Mouse (Mus musculus): Measurements from ENCODE around the gene Ccdc57.

The Ccdc57 gene

DNA sequence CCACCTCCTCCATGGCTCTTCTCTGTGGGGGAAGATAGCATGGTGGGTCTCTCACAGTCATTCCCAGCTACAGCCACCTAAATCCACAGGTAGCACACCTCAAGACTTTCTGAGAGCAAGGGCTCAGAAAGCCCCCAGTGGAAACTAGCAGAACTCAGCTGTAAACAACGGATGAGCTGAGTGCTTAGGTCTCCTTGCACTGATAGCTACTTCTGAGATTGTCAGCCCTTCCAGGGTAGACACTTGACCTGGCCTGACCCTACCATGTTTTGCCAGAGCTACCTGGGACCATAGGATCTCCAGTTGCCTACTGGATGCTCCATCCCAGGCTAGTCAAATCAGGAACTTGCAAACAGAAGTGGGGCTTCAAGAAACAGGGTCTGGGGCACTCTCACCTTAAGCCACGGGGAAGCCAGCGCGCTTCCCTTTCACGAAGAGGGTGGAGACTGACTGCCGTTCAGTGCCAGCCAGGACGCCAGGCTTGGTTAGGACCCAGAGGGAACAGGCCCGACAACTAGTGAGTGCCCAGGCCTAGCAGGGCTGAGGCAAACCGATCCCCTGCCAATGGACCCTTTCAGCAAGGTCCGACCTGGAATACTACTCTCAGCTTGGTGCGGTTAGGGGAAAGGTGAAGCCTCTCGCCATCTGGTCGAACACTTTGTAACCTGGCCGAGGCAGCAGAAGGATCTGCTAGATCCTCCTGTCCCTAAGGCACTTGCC is 109.7 kb downstream of the Ccdc57 start:
- DNase-seq (ENCODE audit: low spot score in 2 of 2) = no peak

DNA sequence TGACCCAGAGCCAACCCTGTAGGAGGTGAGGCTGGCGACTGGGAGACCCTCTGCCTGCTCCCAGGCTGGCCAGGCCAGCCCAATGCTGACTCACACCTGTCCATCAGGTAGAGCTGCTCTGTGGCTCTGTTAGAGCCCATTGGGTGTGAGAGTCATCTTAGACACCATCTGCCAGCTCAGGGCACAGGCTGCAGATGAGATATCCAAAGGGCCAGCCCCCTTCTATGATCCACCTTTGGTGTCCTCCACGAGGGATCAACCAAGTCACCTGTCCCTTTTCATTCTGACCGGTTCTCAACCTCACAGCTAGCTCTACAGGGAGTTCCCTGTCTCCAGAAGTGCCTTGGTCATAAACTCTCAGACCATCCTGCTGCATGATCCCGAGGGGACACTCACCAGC is 110.4 kb downstream of the Ccdc57 start:
- no peak for DNase-seq (ENCODE audit: low spot score in 2 of 2)

DNA sequence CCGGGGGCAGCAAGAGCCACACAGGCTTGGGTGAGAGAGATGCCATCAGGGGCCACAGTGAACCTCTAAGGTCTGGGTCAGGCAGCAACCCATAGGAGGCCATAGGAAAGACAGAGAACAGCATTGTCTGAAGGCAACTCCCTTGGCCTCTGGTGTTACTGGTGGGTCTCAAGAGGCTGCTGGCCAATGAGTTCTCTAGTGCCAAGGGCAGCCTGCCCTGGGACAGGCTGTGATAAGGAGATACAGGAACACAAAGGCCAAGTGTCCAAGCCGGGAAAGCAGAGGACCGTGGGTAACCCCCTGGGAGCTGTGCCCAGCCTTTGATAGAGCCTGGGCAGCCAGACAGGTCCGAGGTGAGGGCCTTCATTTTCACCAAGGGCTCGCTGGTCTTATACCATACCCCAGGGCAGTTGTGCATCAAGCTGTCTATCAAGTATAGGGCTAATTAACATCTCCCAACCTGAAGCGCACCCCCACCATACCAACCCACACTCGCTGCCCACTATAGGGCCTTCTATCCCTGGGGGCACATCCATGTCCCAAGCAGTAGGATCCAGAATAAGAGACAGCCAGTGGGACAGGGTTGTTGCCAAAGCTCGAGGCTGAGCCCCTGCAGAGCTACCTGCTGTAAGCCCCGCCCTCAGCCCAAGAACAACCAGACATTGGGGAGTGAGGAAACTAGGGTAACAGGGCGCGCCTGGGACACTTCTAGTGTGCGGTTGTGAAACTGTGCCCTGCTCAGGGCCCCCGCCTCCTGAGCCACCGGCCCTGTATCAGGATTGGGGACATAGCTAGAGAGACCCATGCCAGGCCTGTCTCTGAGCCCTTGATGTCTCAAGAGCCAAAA is 111.4 kb downstream of the Ccdc57 start:
- no peak for DNase-seq (ENCODE audit: low spot score in 2 of 2)

DNA sequence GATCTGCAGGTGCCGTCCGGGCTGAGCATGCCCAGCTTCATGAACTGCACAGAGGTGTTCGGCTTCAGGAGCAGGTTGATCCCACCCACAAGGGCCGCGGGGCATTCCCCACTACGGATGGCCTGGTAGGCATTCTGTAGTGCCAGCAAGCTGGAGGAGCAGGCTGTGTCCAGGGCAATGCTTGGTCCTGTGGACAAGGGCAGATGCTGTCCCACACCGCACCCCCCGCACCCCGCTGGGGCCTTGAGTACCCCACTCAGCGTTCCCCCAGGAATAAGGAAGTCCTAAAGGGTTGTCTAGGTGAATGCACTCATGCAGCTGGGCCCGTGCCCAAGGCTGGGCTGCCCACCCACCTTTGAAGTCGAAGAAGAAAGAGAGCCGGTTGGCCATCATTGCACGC is 112.1 kb downstream of the Ccdc57 start:
- no peak for DNase-seq (ENCODE audit: low spot score in 2 of 2)

DNA sequence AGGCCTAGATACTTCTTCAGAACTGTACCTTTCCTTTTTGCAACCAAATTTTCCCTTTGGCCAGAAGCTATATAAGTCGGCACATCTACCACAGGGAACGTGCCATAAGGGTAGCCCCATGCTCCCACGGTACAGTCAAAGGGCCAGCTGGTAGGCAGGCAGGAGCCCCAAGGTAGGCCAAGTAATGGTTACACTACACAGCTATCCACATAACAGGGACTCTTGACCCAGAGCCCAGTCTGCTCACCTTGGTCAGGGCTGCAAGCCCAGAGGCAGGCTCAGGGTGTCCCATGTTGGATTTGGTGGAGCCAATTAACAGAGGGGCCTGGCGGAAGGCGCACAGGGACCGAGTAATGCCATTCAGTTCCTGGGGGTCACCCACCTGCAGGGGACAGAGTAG is 113.1 kb downstream of the Ccdc57 start:
- no peak for DNase-seq (ENCODE audit: low spot score in 2 of 2)

DNA sequence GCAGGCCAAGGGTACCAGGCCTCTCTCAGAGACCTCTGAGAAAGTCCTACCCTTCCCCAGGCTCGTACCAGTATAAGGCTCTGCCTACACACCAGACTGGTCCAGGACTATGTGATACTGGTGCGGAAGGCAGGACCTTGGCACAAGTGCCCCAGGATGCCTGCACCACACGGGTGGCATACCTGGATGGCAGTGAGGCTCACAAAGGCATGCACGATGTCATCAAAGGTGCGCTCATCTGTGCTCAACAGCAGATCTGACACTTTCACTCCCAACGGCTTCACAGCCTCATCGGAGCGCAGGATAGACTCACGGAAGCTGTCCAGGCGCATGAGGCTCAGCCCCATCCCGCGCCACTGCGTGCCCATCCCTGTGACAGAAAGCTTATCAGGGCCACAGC is 114.4 kb downstream of the Ccdc57 start:
- no peak for DNase-seq (ENCODE audit: low spot score in 2 of 2)

DNA sequence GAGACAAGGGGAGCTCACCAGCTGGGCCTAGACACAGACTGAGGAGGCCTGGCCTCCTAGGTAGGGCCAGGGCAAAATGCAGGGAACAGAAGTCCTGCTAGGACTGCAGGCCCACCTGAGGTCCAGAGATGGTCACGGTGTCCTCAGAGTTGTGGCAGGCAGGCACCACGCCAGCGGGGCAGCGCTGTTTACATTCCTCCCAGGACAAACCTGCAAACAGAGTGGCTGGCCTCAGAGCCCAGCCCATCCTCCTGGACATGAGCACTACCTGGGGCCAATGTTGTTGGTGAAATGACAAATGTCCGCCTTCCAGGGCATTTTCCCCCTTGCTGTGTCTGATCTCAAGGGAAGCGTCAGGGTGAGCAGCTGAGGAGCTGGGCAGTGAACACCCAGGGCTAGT is 115.3 kb downstream of the Ccdc57 start:
- no peak for DNase-seq (ENCODE audit: low spot score in 2 of 2)

DNA sequence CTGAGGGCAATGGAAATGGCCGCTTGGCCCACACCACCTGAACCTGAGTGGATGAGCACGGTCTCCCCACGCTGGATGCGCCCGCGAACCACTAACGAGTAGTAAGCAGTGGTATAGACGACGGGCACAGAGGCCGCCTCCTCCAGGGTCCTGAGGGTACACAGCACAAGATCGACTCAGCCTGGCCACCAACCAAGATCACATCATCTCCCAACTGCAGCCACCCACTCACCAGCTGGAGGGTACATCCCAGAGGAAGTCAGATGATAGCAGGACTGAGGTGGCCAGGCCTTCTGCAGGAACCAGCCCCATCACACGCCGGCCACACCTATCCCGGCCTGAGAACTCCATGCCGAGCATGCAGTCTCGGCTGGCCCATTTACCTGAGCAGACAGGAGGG is 120.6 kb downstream of the Ccdc57 start:
- DNase-seq (ENCODE audit: low spot score in 2 of 2) = no peak

DNA sequence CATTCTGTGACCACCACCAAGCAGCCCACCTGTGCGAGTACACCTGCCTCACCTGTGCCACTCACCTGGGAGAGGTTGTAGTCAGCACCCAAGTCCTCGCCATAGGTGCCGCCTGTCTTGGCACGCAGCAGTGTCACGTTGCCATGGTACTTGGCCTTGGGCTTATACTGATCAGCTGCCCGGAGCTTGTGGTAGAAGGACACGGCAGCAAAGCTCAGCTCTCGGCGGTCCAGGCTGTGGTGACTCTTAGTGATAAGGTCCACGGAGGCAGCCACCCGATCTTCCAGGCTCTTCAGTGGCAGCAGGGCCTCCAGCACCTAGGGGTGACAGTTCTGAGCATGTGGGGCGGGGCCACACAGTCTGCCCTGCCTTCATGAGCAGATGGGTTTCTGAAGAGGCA is 124.7 kb downstream of the Ccdc57 start:
- no peak for DNase-seq (ENCODE audit: low spot score in 2 of 2)

DNA sequence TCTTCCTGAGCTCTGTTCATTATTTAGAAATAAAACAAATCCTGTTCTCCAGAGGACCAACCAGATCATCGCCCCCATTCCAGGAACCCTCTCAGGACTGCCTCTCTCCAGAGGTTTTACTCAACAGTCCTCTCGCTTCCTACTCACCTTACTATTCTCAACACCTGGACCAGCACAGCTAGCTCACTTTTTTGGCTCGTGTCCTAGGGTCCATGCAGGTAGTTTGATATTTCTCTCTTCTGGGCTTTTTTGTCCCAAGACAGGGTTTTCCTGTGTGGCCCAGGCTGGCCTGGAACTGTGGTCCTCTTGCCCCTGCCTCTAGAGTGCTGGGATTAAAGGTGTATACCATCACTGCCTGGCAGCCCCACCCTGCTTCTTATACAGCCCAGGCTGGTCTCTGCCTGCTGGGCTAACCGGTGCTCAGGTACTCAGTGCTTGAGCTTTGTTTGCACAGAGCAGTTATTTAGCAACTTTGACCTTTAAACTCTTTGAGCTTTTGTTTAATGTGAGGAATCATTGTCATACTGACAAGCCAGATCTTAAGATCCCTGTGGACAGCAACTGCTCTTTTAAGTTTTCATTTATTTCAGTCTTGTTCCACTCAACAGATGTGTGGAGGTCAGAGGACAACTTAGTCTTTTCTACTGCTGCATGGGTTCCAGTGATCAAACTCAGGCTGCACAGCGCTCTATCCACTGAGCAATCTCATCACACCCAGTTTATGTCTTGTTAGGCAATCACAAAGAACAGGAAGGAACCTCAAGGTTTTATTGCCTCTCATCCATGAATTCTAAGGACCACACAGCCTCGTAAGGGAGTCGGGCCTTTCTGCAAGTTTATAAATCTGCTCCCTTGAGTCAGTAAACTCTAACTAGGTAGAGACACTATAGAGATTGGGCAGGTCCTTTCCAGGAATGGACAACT is 127.0 kb downstream of the Ccdc57 start:
- no peak for DNase-seq (ENCODE audit: low spot score in 2 of 2)

DNA sequence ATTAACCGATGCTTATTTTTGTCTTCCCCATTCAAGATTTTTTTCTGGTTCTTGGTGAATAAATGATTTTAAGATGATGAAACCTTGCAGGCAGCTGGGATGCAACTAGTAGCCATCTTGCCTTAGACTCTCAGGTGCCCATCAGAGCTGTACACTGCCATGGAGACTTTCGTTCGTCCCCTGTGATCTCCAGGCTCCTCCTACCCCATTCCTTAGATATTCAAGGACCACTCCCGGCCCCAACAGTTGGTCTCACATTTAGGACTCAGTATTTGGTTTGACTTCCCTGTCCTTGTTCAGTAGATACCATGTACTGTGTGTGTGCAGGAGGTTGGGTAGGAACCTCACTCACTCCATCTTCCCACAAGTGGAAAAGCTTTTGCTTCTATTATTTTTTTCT is 127.9 kb downstream of the Ccdc57 start:
- DNase-seq (ENCODE audit: low spot score in 2 of 2) = no peak

DNA sequence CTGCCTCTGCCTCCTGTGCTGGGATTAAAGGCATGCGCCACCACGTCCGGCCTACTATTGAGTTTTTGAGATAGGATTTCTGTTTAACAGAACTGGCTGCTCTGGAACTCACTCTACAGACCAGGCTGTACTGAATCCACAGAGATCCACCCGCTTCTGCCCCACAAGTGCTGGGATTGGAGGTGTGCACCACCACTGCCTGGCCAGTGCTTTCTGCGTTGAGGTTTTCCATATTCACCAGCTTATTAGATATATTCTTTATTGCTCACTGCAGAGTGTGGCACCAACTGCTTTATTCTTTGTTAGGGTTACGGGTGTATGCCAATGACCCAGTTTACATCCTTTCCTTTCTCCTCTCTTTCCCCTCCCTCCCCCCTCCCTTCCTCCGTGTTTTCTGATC is 128.4 kb downstream of the Ccdc57 start:
- DNase-seq (ENCODE audit: low spot score in 2 of 2) = no peak

DNA sequence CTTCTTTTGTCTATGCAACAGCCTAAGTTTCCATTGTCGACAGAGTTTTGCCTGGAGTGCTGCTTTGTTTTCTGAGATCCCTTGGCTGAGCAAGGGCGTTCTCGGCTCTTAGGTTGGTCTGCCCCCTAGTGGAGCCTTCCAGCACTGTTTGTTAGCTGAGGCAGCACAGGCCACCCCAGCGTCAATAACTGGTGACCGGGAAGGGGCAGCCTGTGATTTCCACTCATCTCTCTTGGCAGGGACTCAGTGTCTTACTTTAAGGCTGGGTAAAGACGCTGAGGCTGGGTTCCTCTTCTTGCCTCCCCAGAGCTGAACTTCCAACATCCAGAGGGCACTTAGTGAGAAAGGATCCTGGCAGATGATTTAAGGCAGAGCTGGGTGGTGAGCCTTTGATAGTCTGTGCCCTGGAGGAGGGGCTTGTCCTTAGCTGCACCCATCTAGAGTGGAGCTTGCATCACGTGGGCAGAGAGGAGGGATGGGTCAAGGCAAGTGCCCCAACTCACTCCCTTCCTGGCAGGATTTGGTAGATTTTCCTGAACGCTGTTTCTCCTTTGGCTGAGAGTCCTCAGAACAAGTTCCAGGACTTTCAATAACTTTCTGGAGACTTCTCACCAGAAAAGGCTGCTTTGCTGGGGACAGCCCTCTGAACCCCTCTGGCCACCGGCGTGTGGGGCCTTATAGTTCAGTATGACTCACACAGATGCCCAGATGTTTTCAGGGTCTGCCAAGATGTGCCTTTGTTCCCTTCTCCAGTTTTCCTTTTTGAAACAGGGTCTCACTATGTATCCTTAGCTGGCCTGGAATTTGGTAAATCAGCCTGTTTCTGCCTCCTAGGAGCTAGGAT is 132.4 kb downstream of the Ccdc57 start:
- peak; percentile 85 to 86 for DNase-seq (ENCODE audit: low spot score in 2 of 2)

DNA sequence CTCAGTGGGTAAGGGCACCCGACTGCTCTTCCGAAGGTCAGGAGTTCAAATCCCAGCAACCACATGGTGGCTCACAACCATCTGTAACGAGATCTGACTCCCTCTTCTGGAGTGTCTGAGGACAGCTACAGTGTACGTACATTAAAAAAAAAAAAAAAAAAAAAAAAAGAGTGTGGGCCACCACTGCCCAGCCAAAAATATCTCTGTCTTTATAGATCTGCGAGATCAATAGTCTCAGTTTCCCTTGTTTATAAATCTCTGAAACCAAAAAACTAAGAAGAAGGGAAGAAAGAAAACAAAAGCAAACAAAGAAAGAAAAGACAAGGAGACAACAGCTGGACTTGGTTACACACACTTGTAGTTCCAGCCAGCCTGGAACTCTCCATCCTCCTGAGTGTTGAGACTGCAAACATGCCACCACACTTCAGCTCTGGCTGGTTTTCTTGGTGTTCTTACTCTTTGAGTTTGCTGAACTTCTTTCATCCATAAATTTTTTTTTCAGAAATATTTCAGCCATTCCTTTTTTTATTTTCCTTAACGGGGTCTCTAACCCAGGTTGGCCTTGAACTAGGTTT is 133.3 kb downstream of the Ccdc57 start:
- DNase-seq (ENCODE audit: low spot score in 2 of 2) = no peak

DNA sequence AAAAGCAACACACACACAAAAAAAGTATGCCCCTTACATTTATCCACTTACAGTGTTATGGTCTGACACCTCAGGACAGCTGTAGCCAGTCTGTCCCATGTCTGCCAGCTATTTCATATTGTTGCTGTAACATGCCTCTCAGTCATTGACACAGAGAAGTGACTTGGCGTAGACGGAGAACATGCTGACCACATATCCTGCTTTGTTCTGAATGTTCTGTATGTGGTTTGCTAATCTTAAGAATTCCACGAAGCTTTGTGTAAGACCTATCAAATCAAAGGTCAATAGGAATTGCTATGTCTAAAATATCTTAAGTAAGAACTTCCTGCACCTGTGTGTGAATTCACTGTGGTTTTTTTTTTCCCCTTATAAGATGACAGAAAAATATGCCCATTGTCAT is 134.4 kb downstream of the Ccdc57 start:
- DNase-seq (ENCODE audit: low spot score in 2 of 2) = no peak

DNA sequence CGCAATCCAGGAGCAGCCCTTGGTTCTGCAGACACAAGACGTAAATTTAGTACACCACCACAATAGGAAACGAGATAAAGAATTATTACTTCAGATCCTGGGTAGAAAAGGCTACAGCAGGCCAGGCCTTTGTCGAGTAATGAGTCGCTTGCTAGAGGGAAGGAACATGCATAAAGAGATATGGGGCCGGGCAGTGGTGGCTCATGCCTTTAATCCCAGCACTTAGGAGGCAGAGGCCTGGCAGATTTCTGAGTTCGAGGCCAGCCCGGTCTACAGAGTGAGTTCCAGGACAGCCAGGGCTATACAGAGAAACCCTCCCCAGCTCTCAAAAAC is 136.1 kb downstream of the Ccdc57 start:
- no peak for DNase-seq (ENCODE audit: low spot score in 2 of 2)

DNA sequence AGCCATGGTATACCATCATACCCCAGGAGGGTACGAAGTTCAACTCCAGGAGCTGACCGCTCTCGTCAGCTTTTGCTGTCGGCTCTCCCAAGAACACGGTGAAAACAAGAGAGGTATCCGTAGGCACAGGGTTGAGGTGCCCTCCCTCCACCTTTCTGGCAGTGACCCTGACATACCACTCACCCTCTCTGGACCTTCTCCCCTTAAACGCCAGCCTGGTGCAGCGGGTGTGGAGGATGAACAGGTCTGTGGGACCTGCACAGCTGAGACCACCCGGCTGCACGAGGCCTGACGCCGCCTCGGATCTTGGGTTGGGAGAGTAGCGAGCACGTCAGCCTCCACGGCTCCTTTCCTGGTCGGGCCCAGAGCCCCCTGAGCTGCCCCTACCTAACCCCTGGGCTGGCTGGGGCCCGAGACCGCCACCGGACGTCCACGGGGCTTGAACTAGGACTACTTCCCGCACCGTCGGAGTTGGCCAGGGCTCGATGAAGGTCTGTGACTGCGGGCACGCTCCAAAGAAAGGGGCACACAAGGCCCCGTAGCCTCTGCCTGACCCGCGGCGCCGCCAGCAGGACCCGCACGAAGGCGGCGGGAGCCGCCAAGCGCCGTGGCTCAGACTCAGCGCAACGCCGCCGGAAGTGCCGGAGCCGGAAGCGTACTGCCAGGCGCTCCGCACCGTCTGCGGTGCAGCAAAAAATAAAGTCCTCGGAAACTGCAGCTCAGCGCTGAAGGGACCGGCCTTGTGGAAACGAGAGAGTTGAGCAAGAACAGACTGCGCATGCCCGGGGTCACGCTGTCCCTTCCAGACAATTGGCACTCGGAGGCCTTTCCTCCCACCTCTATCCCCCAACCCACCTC is 136.7 kb downstream of the Ccdc57 start, which contains the start of gene Dus1l:
Gene Dus1l, minus strand, starts transcription at position 648 of the 858 bp plus-strand sequence.
- DNase-seq (ENCODE audit: low spot score in 2 of 2) = peak; percentile 96 to 98

DNA sequence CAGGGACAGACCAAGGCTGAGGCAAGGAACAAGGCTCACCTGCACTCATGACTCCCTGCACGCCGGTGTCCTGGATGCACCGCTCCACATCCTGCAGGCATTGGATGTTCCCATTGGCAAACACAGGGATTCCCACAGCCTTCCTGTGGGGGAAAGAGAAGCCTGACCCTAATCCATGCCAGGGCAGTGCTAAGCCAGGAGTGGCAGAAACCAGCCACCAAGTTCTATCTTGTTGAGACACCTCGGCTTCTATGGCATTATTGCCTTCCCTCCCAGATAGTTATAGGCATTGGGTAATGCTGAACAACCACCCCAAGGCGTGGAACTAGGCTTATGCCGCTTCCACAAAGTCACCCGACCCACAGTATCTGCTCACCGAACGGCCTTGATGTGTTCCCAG is 140.0 kb downstream of the Ccdc57 start:
- DNase-seq (ENCODE audit: low spot score in 2 of 2) = no peak

DNA sequence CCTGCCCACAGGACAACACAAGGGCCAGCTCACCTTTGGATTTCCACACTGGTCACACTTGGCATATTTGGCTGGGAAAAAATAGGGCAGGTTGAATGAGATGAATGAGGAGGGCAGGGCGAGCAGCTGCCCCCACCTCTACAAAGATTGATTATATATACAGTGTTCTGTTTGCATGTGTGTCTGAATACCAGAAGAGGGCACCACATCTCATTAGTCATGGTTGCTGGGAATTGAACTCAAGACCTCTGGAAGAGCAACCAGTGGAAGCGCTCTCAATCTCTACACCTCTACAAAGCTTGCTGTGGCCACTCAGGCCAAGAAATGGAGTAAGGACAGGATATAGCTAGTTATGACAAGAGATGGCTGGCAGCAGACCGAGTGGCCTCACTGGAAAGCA is 142.9 kb downstream of the Ccdc57 start:
- DNase-seq (ENCODE audit: low spot score in 2 of 2) = no peak

DNA sequence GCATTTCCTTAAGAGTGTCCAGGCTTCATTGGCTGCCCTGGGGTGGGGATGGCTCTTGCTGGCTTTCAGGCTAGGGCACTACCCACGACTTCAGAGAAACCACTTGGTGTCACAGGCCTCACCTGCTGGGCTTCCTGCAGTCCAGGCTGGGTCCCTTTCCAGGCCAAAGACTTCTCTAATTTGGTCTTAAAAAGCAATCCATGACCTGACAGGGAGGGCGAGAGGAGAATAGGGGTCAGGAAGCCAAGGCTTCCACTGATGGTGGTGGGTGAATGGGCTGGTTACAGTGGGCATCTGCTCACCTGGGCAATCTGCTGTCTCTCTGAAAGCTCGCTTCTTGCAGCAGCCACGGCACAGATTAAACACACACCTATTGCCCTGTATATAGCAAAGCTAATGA is 143.3 kb downstream of the Ccdc57 start:
- DNase-seq (ENCODE audit: low spot score in 2 of 2) = no peak

Data from urinary bladder, postnatal 36 days (tissue).